Mouse (Mus musculus) heart, embryonic 15.5 days (tissue): ENCODE results near the gene Tfr2. TPM values are rescaled to one million over a fixed set of nuclear protein-coding genes. Genes with fewer than 3 reads are reported as not detected.

Experiments
- ATAC-seq: fragments of 200-750 bp; cut with Nextera tagmentation; replicated peaks from 2 replicates; pipeline ENCODE4 v1.8.0; 2017; ENCODE audit warnings: low read depth, moderate TSS enrichment; ENCODE audit not compliant: insufficient number of reproducible peaks, insufficient read depth, low FRiP score
- H3K27ac ChIP-seq: fragments of 300-500 bp; sonication (generic); 2 replicates; pipeline ENCODE4 v1.5.1; 2015; ENCODE audit warnings: mild to moderate bottlenecking, inconsistent platforms
- H3K27me3 ChIP-seq: fragments of 300-500 bp; sonication (generic); 2 replicates; pipeline ENCODE4 v1.6.1; 2015; ENCODE audit warnings: inconsistent platforms
- H3K36me3 ChIP-seq: fragments of 300-500 bp; sonication (generic); 2 replicates; pipeline ENCODE4 v1.6.1; 2015; ENCODE audit warnings: mild to moderate bottlenecking, inconsistent platforms
- H3K4me1 ChIP-seq: fragments of 300-500 bp; sonication (generic); replicated peaks from 2 replicates; pipeline ENCODE4 v1.6.1; 2015; ENCODE audit warnings: inconsistent platforms
- H3K4me2 ChIP-seq: fragments of 300-500 bp; sonication (generic); 2 replicates; pipeline ENCODE4 v1.6.1; 2015; ENCODE audit warnings: inconsistent platforms, mild to moderate bottlenecking, moderate library complexity
- H3K4me3 ChIP-seq: fragments of 300-500 bp; sonication (generic); 2 replicates; pipeline ENCODE4 v1.5.1; 2015; ENCODE audit warnings: mild to moderate bottlenecking, inconsistent platforms
- H3K9ac ChIP-seq: fragments of 300-500 bp; sonication (generic); 2 replicates; pipeline ENCODE4 v1.6.1; 2015; ENCODE audit warnings: mild to moderate bottlenecking, inconsistent platforms
- H3K9me3 ChIP-seq: fragments of 300-500 bp; sonication (generic); replicated peaks from 2 replicates; pipeline ENCODE4 v1.6.1; 2016; ENCODE audit warnings: inconsistent platforms
- WGBS: fragments of 180-500 bp; shearing (Covaris S2); methylation state at CpG from one replicate; pipeline ENCODE4 v1.1.7; 2015; ENCODE audit warnings: mixed read lengths; 5-methylcytosine and 5-hydroxymethylcytosine counted together
- polyA plus RNA-seq: library from polyadenylated mRNA; unstranded; fragments of >200 nt; fragmentation: Nextera tagmentation; extraction: Ambion mirVana; gene quantifications from 2 replicates; pipeline ENCODE4 v1.2.1, GENCODE M21; 2015

Tfr2 gene
- polyA plus RNA-seq, 1 experiment from 2014 or later, result 0.31 TPM

- H3K27ac ChIP-seq, result no peak overlapping the region
- no peak overlapping the region for H3K9ac ChIP-seq
- H3K27me3 ChIP-seq, result no peaks in the 10 kb centered on the region
- WGBS, result 25% methylated on average over 7 of the region's 7 CpGs
- no peaks in the 10 kb centered on the region for H3K9me3 ChIP-seq
- no peak overlapping the region for H3K4me3 ChIP-seq
- no peak for ATAC-seq
- no peak overlapping the region for H3K4me2 ChIP-seq
- no peaks in the 10 kb centered on the region for H3K36me3 ChIP-seq
- peaks cover 6% of the 10 kb centered on the region; the same call in 1 of the 2 replicates for H3K4me1 ChIP-seq
Observed at GRCm38 (mm10) chr5:137539291-137539801, 30.3 kb upstream of the Tfr2 start.

- Histone ChIP-seq H3K9me3 (no peaks in the 10 kb centered on the region), H3K9ac (no peak overlapping the region), H3K4me3 (no peak overlapping the region), H3K4me2 (no peak overlapping the region), H3K36me3 (no peaks in the 10 kb centered on the region), H3K4me1 (peaks cover 6% of the 10 kb centered on the region; the same call in 1 of the 2 replicates), H3K27me3 (no peaks in the 10 kb centered on the region), H3K27ac (no peak overlapping the region)
- WGBS, result 74% methylated on average over 6 of the region's 6 CpGs
- no peak for ATAC-seq
Observed at GRCm38 (mm10) chr5:137540991-137541390, 28.6 kb upstream of the Tfr2 start.

- Histone ChIP-seq H3K4me2 (no peak overlapping the region), H3K27ac (no peak overlapping the region), H3K9me3 (no peaks in the 10 kb centered on the region), H3K9ac (no peak overlapping the region), H3K4me1 (peaks cover 6% of the 10 kb centered on the region; the same call in 1 of the 2 replicates), H3K4me3 (no peak overlapping the region), H3K27me3 (no peaks in the 10 kb centered on the region), H3K36me3 (no peaks in the 10 kb centered on the region)
- ATAC-seq, result no peak
- WGBS, result 62% methylated on average over 5 of the region's 5 CpGs
Observed at GRCm38 (mm10) chr5:137541768-137542540, 27.7 kb upstream of the Tfr2 start.

- WGBS, result 56% methylated on average over 6 of the region's 6 CpGs
- no peak overlapping the region for H3K9ac ChIP-seq
- H3K27me3 ChIP-seq, result 0 out of 2 replicates have a peak, but pooled peaks cover 6% of the 10 kb centered on the region
- no peak overlapping the region for H3K4me3 ChIP-seq
- no peak overlapping the region for H3K4me2 ChIP-seq
- no peak for ATAC-seq
- no peaks in the 10 kb centered on the region for H3K9me3 ChIP-seq
- no peaks in the 10 kb centered on the region for H3K36me3 ChIP-seq
- H3K27ac ChIP-seq, result no peak overlapping the region
- no peaks in the 10 kb centered on the region for H3K4me1 ChIP-seq
Observed at GRCm38 (mm10) chr5:137544926-137545325, 24.7 kb upstream of the Tfr2 start.

GRCm38 (mm10) chr5:137545596-137545995 is 24.0 kb upstream of the Tfr2 start:
- H3K4me1 ChIP-seq, result no peaks in the 10 kb centered on the region
- 73% methylated on average over 4 of the region's 4 CpGs for WGBS
- no peak overlapping the region for H3K4me2 ChIP-seq
- H3K27me3 ChIP-seq, result 0 out of 2 replicates have a peak, but pooled peaks cover 6% of the 10 kb centered on the region
- H3K9me3 ChIP-seq, result no peaks in the 10 kb centered on the region
- no peaks in the 10 kb centered on the region for H3K36me3 ChIP-seq
- no peak overlapping the region for H3K4me3 ChIP-seq
- no peak overlapping the region for H3K27ac ChIP-seq
- ATAC-seq, result no peak
- H3K9ac ChIP-seq, result no peak overlapping the region

- H3K36me3 ChIP-seq, result no peaks in the 10 kb centered on the region
- no peak overlapping the region for H3K27ac ChIP-seq
- no peak overlapping the region for H3K4me3 ChIP-seq
- H3K27me3 ChIP-seq, result peaks cover 30% of the 10 kb centered on the region
- H3K9ac ChIP-seq, result no peak overlapping the region
- no peaks in the 10 kb centered on the region for H3K9me3 ChIP-seq
- no peak for ATAC-seq
- 78% methylated on average over 2 of the region's 2 CpGs for WGBS
- peaks cover 6% of the 10 kb centered on the region; the same call in 1 of the 2 replicates for H3K4me1 ChIP-seq
- no peak overlapping the region for H3K4me2 ChIP-seq
Observed at GRCm38 (mm10) chr5:137549840-137550239, 19.8 kb upstream of the Tfr2 start.

- Histone ChIP-seq H3K4me3 (no peak overlapping the region), H3K4me1 (peaks cover 6% of the 10 kb centered on the region; the same call in 1 of the 2 replicates), H3K36me3 (no peaks in the 10 kb centered on the region), H3K27me3 (peaks cover 38% of the 10 kb centered on the region), H3K4me2 (no peak overlapping the region), H3K9ac (no peak overlapping the region), H3K27ac (no peak overlapping the region), H3K9me3 (no peaks in the 10 kb centered on the region)
- WGBS, result 72% methylated on average over 5 of the region's 5 CpGs
- ATAC-seq, result no peak
Observed at GRCm38 (mm10) chr5:137551119-137551518, 18.5 kb upstream of the Tfr2 start.

GRCm38 (mm10) chr5:137553000-137553399 is 16.6 kb upstream of the Tfr2 start:
- Histone ChIP-seq H3K9me3 (no peaks in the 10 kb centered on the region), H3K36me3 (no peaks in the 10 kb centered on the region), H3K4me1 (peaks cover 6% of the 10 kb centered on the region; the same call in 1 of the 2 replicates), H3K9ac (no peak overlapping the region), H3K27ac (no peak overlapping the region), H3K4me3 (peak overlapping the region; percentile 26), H3K4me2 (peak overlapping the region; percentile 44), H3K27me3 (peaks cover 38% of the 10 kb centered on the region)
- no peak for ATAC-seq
- WGBS, result 26% methylated on average over 6 of the region's 6 CpGs

- Histone ChIP-seq H3K27me3 (peaks cover 38% of the 10 kb centered on the region), H3K9me3 (no peaks in the 10 kb centered on the region), H3K4me1 (peaks cover 6% of the 10 kb centered on the region; the same call in 1 of the 2 replicates), H3K36me3 (no peaks in the 10 kb centered on the region), H3K4me2 (peak within 1 kb of the TSS; percentile 44), H3K9ac (no peak within 1 kb of the TSS), H3K27ac (no peak within 1 kb of the TSS), H3K4me3 (peak within 1 kb of the TSS; percentile 26)
- peak; percentile 35 for ATAC-seq
- 3% methylated on average over 37 of the region's 37 CpGs for WGBS
Observed at GRCm38 (mm10) chr5:137553411-137553837, 16.2 kb upstream of the Tfr2 start, which contains the start of gene Actl6b. TSS of gene Actl6b (plus strand) at chr5:137553517.

- WGBS, result 38% methylated on average over 11 of the region's 11 CpGs
- Histone ChIP-seq H3K4me1 (peaks cover 6% of the 10 kb centered on the region; the same call in 1 of the 2 replicates), H3K27ac (no peak overlapping the region), H3K27me3 (peaks cover 37% of the 10 kb centered on the region), H3K9me3 (no peaks in the 10 kb centered on the region), H3K4me3 (no peak overlapping the region), H3K36me3 (no peaks in the 10 kb centered on the region), H3K9ac (no peak overlapping the region), H3K4me2 (no peak overlapping the region)
- ATAC-seq, result no peak
Observed at GRCm38 (mm10) chr5:137553898-137554297, 15.7 kb upstream of the Tfr2 start.

GRCm38 (mm10) chr5:137561556-137561955 is 8.1 kb upstream of the Tfr2 start:
- H3K27me3 ChIP-seq, result peaks cover 5% of the 10 kb centered on the region
- no peaks in the 10 kb centered on the region for H3K4me1 ChIP-seq
- no peaks in the 10 kb centered on the region for H3K36me3 ChIP-seq
- H3K4me2 ChIP-seq, result no peak overlapping the region
- ATAC-seq, result no peak
- no peaks in the 10 kb centered on the region for H3K9me3 ChIP-seq
- WGBS, result 62% methylated on average over 6 of the region's 6 CpGs
- H3K4me3 ChIP-seq, result no peak overlapping the region
- no peak overlapping the region for H3K9ac ChIP-seq
- no peak overlapping the region for H3K27ac ChIP-seq
